Mouse (Mus musculus) lung, postnatal 25 days (tissue): ENCODE data around the gene Cuedc1.
A peak's percentile ranks its signal among the peaks of the same experiment; 100 is the strongest.

Experiments used
- DNase-seq: peaks from one replicate; pipeline ENCODE4 v3.0.0; 2022; ENCODE audit warnings: low spot score

The Cuedc1 gene

GRCm38 (mm10) chr11:88098021-88098729, at the start of gene Cuedc1:
Gene Cuedc1 (plus strand): TSS chr11:88098058.
- no peak for DNase-seq

DNA sequence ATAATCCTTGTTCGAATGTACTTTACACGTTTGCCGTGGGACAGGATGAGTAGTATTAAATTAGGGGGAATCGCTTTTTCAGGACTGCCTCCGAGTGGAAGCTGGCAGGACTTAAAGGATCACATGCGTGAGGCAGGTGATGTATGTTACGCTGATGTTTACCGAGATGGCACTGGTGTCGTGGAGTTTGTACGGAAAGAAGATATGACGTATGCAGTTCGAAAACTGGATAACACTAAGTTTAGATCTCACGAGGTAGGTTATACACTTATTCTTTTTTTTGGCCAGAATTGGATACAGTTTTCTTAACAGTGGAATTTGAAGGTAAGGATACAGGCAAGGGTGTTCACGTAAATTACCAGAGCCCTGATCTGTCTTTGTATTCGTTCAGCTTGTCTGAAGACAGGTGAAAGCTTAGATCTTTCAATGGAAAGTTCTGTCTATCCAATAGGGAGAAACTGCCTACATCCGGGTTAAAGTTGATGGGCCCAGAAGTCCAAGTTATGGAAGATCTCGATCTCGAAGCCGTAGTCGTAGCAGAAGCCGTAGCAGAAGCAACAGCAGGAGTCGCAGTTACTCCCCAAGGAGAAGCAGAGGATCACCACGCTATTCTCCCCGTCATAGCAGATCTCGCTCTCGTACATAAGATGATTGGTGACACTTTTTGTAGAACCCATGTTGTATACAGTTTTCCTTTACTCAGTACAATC, 48.7 kb upstream of the Cuedc1 start:
- no peak for DNase-seq

GRCm38 (mm10) chr11:88049732-88050131, 48.1 kb upstream of the Cuedc1 start:
- DNase-seq, result no peak

DNA sequence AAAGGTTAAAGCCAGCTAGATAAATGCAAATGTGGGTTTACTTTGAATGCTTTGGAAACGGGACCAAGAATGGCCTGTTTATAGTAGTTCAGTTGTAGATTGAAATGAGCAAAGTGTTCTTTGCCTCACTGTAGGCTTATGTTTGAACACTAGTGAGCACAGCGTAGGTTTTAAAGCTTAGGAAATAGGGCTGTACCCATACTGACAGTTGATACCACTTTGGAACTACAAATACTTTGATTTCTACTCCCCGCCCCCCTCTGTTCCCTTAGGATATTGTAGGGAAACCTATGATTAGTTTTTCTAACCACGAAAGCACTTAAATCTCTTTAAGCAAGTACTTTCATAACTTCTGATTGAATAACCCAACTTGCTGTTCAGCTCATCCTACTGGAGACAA, 45.2 kb upstream of the Cuedc1 start:
- DNase-seq, result no peak

GRCm38 (mm10) chr11:88053821-88054220, 44.0 kb upstream of the Cuedc1 start:
- DNase-seq, result no peak

- DNase-seq, result peak; percentile 43
Observed at GRCm38 (mm10) chr11:88054589-88054988, 43.3 kb upstream of the Cuedc1 start.

- no peak for DNase-seq
Observed at GRCm38 (mm10) chr11:88055777-88056176, 42.1 kb upstream of the Cuedc1 start.

- DNase-seq, result no peak
Observed at GRCm38 (mm10) chr11:88057788-88058187, 40.1 kb upstream of the Cuedc1 start.

GRCm38 (mm10) chr11:88059141-88059540, 38.7 kb upstream of the Cuedc1 start:
- peak; percentile 75 for DNase-seq

DNA sequence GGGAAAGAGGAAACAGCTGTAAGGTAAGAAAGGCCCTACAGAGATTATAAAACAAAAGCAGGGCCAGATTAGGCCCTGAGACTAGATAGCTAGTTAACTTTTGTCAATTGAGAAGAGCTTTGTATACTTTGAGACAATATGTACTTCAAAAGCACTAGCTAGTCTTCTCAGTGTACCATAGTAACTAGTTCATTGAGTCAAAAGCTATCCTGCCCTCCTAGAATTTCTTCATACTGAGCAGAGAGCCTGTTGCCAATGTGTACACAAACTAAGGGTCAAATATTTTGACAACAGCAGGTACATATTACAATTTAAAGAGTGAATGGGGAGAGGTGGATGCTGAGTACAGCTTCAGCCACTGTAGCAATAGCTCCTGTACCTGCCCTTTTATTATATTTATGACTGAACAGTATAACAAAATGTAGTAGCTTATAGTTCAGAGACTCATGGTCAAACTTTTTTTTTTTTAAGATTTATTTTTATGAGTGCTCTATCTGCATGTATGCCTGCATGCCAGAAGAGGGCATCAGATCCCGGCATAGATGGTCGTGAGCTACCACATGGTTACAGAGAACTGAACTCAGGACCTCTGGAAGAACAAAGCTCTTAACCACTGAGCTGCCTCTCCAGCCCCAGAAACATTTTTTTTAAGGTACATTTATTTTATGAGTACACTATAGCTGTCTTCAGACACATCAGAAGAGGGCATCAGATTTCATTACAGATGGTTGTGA, 35.8 kb upstream of the Cuedc1 start:
- peak; percentile 37 for DNase-seq

DNA sequence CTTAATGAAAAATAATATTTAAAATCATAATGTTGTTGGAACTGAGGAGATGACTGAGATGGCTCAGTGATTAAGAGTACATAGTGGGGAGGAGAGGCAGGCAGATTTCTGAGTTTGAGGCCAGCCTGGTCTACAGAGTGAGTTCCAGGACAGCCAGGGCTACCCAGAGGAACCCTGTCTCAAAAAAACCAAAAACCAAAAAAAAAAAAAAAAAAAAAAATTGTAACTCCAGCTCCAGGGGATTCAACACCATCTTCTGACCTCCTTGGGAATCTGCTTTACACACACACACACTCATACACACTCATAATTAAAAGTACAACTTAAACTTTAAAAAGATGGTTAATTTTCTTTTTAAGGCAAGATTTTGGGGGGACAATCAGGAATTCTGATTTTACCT, 32.1 kb upstream of the Cuedc1 start:
- DNase-seq, result no peak

DNA sequence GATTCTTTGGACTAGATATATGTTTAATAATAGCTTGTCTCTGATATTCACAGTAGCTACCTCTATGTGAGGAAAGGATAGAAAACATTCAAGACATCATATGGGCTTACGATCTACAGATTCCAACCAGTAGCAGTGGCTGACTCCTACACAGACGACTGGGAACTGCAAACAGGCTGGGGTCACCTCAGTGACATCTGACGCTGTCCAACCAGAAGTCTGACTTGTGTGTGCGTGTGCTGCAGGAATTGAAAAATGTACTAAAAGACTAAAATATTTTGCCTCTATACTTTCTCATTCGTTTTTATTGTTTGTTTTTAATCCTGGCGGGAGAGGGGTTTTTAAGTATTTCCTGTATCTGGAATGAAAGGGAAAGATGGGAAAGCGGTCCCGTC, 30.7 kb upstream of the Cuedc1 start:
- no peak for DNase-seq

DNA sequence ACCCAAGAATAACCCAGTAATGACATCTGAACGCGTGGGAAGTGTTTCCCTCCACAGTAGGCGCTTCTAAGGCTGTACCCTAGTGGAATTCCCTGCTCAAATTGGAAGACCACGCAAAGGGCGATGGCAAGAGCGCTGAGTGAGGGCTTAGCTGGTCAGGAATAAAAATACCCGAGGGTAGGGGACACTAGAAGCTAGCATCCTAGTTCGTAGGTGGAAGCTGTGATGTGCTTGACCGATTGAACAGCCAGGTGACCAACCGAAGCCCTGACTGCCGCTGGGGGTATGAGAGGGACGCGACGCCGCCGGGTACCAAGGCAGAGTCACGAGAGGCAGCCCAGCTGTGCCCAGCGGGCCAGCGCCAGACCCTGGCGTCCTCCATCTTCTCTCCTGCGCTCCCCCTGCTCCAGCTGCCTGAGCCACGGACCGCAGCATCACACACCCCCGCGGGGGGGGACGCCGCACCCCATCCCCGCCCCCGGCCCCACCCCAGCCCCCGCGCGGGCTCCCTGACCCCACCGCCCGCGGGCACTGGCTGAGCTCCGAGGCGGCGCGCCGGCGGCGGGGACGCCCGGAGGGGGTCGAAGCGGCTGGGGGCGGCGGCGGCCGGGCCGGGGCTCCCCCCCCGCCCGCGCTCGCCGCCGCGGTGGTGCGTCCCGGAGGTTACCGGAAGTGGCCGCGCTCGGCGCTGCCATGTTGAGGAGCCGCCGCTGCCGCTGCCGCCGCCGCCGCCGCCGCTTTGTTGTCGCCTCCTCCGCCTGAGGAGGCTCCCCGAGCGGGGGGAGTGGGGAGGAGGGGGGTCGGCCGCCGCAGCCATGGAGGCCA, 30.1 kb upstream of the Cuedc1 start, which contains the start of gene Vezf1:
Gene Vezf1 (plus strand): TSS at position 694 of the 825 bp plus-strand sequence.
- peak; percentile 66 for DNase-seq

DNA sequence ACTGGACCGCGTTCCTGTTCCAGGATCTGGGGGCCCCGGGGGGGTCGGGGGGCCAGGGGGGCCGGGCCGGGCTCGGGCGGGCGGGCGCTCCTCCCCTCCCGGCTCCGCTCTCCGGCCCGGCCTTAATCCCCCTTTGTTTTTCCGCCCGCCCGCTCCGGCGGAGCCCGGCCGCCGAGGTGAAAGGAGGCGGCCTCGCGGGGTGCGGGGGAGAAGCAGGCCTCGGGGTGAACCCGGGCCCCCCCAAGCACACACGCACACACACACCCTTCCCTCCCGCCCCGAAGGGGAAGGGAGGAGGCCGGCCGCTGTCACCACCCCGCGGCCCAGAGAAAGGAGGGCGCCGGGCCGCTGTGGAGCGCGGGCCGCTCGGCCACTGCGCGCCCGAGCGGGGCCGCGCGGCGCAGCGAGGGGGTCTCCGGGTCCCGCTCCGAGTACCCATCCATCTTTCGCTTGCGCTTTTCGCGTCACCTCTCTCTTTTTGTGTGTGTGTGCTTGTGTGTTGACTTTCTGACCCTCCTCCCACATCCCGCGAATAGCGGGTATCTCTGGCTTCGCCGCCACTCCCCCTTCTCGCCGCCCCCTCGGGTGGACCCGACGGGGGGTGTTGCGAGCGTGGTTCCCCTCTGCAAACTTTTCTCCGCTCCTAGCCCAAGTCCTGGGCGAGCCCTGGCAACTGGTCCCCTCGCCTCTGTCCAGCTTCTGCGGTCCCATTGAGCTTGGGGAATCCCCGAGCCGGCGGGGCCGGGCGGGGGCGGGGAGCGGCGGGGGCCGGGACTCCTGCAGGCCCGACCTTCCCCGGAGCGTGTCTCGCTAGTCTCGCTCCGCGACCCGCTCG, 29.2 kb upstream of the Cuedc1 start:
- peak; percentile 71 for DNase-seq

DNA sequence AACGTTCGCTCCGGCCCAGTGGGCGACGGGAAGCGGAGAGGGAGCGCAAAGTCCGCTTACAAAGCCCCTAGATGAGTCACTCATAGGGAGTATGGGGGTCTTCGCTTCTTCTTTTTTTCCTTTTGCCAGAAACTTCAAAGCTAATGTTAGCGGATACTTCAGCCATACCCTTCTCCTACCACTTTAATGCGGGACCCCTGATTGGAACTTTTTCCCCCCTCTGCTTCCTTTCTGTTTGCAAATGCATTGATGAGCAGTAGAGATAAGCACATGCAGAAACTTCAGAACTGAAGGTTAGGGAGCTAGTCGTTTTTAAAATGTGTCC, 28.6 kb upstream of the Cuedc1 start:
- no peak for DNase-seq

GRCm38 (mm10) chr11:88070392-88070791, 27.5 kb upstream of the Cuedc1 start:
- no peak for DNase-seq

DNA sequence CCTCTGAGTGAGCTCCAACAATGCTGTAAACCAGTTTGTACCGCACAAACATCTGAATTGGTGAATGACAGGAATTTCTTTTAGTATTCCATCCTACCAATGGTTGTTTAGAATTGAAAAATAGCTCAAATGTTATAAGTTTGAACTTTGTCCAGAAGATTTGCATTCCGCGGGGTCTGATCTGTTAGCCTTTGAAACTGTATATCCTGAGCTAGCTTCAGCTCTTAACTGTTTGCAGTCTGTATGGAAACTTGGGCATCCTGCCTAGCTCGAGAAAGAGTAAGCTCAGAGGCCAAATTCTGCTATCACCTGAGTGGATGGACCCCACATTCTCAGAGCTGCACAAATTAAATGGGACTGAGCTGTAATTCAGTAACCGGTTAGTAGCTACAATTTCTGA, 26.7 kb upstream of the Cuedc1 start:
- DNase-seq, result no peak

DNA sequence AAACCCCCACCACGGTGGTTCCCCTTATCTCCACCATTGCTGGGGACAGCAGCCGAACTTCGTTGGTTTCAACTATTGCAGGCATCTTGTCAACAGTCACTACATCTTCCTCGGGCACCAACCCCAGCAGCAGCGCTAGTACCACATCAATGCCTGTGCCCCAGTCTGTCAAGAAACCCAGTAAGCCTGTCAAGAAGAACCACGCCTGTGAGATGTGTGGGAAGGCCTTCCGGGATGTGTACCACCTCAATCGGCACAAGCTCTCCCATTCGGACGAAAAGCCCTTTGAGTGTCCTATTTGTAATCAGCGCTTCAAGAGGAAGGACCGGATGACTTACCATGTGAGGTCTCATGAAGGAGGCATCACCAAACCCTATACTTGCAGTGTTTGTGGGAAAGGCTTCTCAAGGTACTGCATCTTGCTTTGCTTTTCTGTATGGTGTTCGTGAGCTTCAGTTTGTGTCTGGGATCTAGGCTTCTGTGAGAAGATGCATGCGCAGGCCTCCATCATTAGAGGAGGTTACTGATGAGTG, 24.4 kb upstream of the Cuedc1 start:
- no peak for DNase-seq

DNA sequence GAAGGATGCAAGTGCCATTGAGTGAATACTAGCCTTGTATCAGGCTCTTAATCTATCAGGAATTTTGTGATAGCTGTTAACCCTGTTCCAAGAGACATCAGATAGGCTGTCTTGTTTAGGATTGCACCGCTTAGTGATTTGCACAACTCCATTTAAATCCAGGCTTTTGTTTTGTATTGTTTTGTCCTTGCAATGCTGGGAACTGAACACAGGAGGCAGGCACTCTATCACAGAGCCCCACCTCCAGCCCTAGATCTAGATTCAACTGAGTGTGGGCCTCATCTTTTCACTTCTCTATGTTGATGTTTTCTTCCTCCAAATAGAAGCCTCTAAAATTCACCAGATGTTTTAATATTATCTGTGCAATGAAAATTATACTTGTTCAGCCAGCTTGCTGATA, 22.2 kb upstream of the Cuedc1 start:
- DNase-seq, result no peak

- no peak for DNase-seq
Observed at GRCm38 (mm10) chr11:88076394-88076793, 21.5 kb upstream of the Cuedc1 start.

- no peak for DNase-seq
Observed at GRCm38 (mm10) chr11:88083699-88084098, 14.2 kb upstream of the Cuedc1 start.
